Mouse (Mus musculus) lung, postnatal 0 days (tissue): ENCODE data around the gene Znrf2.

Experiments
- CTCF ChIP-seq: IDR thresholded peaks from 2 replicates; pipeline ENCODE4 v1.5.1; 2016; ENCODE audit warnings: antibody characterized with exemption, mild to moderate bottlenecking
- EP300 ChIP-seq: IDR thresholded peaks from 2 replicates; pipeline ENCODE4 v1.6.1; 2016; ENCODE audit warnings: antibody characterized with exemption, mild to moderate bottlenecking, control low read depth

DNA sequence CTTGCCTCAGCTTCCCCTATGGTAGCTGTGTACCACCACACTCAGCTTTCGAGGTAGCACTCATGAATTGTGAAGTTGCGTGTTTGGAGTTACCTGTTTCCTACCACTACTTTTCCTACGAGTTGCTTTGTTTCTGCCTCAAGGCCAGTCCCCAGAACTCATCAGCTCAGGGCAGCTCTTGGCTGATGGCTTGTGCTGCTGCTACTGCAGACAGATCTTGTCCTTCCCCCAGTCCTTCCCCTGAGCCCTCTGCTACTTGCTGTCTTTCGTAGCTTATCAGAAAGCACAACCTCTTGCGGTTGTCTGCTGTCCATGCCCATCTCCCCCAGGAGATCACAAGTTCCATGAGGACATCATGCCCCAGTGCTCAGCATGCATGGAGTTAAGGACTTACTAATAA lies 29.9 kb upstream of the Znrf2 start:
- TF ChIP-seq CTCF (no peak), EP300 (no peak)
